Mouse (Mus musculus) lung, postnatal 4 days (tissue): ENCODE data around the gene Pamr1.

Experiments
- DNase-seq, 2 experiments: peaks; one replicate each; pipeline ENCODE4 v3.0.0; 2021

Gene Pamr1

GRCm38 (mm10) chr2:102549611-102550266, at the start of gene Pamr1:
Gene Pamr1, plus strand, starts transcription at chr2:102550012.
- peak; percentile 64 to 75 for DNase-seq

GRCm38 (mm10) chr2:102507633-102508032, 42.2 kb upstream of the Pamr1 start:
- DNase-seq: no peak

DNA sequence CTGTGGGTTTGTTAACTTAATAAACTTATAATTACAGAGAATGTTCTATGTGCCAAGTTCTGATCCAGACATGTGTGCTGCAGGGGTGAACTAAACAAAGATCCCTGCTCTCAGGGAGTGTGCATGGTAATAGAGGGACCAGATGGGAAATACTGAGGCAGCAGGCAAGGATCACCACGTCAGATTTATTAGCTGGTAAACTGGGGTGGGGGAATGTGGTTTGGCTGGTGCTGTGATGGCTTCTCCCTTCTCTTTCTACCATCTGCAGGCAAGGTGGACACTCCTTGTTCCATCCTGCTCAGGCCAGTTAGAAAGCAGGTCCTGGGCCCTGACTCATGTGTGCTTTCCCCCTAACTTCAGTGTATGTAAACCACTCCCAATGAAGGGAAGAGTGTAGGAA, 41.7 kb upstream of the Pamr1 start:
- no peak for DNase-seq

DNA sequence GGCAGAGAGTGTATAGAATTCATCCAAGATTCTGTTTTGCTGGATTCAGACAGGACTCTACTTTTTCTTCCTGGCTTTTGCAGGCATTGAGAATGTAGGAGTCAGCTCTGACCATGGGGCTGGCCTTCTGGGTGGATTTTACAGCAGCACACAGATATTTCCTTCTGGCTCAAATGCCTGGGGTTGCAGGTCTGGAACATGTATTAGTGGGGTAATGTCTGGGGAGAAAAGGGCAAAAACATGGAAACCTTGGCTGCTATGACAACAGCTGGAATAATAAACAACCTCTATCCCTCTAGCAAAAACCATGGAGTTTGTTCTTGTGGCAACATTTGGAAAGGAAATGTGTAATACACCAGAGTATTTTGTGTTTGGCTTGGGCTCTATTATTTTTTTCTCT, 29.9 kb upstream of the Pamr1 start:
- no peak for DNase-seq

DNA sequence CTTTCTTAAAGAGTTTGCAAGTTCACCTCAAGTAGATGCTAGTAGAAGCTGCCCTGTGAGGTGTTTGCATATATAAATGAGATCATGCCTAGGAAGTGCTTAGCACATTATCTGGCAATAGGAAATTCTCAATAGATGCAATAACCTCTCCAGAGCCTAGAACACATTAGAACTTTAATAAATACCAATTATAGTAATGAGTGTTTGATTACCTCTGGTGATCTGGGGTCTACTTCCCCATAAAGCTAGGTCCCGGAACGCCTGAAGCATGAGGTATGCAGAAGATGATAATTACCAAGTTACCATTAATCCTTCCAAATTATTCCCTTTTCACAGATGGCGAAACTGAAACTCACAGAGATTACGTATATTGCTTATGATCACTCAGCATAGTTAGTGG, 22.2 kb upstream of the Pamr1 start:
- DNase-seq: no peak

DNA sequence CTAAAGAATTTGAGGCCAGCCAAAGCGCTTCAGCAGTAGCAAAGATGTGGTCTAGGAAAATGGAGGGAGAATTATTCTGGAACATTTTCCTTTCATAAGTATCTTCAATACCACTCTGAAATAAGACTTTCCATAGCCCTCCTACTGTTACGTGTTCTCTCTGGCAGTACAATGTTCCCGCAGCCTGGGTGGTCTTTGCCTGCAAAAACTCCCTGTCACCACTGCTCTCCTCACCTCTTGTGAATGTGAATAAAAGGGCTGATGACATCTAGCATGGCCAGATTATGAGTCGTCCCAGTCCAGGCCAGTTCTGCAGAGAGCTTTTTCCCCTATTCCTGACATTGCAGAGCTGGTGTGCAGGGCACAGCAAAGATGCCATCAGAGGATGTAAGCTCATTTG, 16.4 kb upstream of the Pamr1 start:
- DNase-seq: no peak

DNA sequence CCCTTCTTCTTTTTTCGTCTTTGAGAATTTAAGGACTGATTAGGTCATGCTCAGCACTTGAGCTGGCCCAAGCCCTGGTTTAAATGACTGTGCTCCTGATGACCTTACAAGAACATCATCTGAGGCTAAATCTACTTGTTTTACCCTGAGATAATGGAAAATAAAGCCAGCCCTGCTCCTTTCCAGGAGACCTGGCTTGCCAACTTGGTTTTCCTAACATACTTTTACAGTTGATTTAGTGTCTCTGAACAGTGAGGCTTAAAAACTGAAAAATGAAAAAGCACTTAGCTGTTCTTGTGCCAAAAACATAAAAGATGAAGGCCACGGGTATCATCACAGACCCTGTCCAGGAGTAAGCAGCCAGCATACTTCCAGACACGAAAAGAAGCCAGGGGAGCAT, 13.0 kb upstream of the Pamr1 start:
- no peak for DNase-seq

DNA sequence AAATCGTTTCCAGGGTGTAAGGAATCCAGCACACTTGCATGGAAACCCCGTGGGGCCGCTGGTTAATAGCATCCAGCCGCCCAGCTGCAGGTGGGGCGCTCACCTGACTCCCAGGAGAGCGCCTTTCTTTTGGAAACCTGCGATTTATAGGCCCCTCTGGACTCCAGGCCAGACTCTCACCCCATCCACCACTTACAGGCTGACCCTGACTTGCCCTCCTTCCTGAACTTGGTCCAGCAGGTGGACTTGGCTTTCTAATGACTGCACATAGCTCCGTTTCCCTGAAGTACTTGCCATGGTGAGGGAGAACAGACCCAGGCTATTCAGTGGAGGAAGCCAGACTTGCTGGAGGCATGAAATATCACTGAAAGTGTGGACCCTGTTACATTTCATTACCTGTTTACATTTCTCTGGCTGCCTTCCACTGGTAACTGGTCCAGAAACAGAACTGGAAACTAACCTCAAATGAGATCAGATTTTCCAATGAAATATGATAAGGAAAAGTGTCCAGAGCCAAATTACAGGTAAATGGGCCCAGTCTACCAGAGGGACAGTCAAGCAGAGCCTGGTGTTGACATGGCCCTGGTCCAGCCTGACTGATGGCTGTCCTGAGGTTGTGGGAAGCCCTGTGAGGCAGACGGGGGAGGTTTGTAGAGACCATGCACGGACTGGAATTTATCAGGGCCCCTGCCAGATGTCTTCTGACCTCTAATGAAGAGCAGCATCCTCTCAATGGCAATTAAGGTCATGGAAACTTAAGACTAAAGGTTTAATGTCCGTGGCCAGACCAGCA, 9.2 kb upstream of the Pamr1 start:
- no peak for DNase-seq

DNA sequence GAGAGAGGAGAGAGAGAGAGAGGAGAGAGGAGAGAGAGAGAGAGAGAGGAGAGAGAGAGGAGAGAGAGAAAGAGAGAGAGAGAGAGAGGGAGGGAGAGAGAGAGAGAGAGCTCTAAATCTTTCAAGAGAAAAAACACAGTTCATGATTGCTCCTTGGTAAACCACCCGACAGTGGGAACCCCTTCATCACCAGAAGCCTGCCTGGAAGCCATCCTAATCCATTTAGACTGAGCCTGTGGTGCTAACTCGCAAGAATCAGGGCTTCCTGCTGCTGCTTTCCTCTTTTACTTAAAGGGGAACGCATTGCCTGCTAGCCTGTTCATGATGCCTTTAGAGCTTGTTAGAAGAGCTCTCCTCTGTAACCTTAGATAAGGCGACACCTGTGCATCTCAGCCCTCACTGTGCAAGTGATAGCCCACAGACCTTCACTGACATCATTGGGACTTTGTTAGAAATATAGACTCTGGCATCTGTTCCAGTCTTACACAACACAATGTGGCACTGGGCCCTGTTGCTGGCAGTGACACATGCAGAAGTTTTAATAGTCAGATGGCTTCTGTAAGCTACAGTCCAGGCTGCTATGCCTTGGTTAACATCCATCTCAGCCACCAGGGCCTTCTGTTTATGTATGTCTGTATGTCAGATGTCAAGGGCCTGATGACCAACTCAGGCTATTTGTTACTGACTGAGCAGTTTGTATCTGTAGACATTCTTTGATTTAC, 8.2 kb upstream of the Pamr1 start:
- DNase-seq: no peak

GRCm38 (mm10) chr2:102543961-102544719, 5.7 kb upstream of the Pamr1 start:
- no peak for DNase-seq

DNA sequence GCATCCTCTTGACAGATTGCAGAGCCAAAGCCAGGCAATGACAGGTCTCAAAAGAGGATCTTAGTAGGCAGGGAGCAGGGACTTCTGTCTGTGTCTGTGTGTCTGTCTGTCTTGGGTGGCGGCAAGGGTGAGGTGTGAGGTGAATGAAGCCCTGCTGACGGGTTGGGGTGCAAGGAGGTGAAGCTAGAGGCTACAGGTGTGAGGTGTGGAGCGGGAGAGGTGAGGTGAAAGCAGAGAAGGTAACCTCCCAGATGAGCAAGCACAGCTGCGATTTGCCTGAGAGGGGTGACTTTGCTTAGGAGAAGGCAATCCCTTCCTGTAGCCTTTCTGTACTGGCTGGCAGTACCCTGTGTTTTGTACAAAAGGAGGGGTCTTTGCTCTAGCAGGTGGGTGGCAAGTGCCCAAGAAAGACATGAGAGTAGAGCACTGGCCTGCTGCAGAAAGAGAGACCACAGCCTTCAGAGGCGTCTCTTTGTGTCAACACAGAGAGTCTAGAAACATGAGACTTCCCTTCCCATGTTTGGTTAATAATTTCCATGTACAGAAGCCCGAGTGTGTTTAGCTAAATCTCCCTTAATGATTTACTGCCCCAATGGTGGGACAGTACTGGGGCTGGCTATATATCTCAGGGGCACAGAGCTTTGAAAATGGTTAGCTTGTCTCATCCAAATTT, 1.2 kb downstream of the Pamr1 start:
- DNase-seq: no peak

DNA sequence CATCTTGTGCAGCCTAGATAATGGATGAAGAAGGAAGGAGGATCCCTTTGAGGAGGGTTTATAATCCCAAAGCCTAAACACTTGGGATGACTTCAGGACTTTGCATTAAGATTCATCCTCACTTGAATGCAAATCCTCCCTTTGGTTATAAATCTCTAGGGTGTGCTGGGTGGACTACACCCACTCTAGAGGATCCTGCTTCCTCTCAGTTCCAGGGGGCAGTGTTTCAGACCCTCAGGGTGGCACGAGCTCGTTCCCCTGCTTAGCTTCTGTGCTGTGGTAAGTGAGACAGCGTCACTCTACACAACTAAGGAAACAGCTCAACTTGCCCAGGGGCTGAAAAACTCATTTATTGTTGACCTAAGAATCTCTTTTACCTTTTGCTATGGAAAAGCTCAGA, 1.8 kb downstream of the Pamr1 start:
- DNase-seq: no peak

DNA sequence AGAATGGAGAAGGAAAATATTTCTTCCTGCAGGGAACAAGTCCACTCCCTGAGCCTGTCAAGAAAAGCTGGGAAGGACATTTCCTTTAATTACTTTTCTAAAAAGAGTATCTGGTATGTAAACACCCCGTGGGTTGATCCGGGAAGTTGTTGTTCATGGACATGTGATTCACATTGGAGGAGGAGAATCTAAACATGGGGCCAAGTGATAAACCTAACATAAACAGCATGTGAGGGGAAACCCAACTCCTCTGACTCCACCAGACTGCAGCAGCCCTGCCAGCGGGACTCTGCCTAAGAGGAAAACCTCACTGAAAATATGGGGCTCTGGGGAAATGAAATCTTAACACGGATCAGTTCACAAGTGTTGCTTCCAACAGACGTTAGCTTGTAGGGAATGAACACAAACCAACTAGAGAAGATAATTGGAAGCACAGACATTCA, 2.3 kb downstream of the Pamr1 start:
- peak; percentile 27 to 45 for DNase-seq

DNA sequence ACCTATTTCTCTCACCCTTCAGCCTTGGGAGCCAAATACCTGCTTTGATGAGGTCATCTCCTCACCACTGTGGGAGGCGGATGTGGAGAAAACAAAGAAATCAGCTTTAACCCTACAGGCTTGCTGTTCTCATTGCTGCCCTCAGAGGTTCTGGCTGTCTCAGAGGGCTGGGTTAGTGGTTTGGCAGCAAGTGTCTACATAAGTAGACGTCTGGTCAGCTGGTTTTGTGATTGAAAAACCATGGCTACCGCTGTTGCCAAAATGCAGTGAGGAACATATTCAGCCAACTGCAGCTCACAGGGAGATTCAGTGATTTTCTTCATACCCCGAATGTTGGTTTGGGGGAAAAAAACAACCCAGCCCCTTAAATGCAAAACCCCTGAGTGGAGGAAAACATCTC, 7.3 kb downstream of the Pamr1 start:
- DNase-seq: no peak

DNA sequence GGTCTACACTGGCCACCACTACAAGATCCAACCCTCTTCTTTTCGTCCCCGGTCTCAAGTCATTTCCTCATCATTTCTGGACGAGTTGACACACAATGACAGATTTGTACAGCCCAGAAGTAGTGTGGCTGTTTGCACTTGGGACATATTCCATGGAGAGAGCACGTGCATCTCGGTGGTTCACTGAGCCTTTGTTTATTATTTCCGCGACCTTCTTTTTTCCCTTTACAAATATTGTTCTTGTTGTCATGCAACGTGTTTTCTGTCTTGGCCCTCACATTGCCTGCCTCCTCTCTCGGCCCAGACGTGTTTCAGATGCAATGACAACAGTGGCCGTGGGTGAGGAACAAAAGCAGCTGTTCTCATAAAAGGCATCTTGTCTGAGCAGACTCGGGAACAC, 9.2 kb downstream of the Pamr1 start:
- peak; percentile 34 to 73 for DNase-seq

- DNase-seq: no peak
These were observed 14.0 kb downstream of the Pamr1 start for GRCm38 (mm10) chr2:102563848-102564247.

DNA sequence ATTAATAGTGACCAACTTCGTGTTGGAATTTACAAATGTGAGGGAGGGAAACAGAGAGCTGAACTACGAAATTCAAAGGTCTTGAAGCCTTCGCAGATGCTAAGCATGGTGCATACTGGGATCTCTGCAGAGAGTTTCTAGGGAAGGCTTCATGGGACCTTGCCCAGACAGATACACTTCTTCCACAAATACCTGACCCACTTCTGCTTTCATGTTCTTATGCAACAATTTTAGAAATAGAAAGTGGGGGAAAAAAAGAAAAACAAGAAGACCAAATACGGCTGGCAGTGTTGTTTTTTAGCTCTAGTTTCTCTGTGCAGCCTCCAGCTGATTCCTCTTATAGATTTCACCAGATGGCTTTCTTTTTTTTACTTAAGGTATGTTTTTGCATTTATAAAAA, 29.4 kb downstream of the Pamr1 start:
- no peak for DNase-seq

GRCm38 (mm10) chr2:102589977-102590376, 40.2 kb downstream of the Pamr1 start:
- DNase-seq: peak in 1 of 2 experiments; percentile 34

GRCm38 (mm10) chr2:102594535-102594934, 44.7 kb downstream of the Pamr1 start:
- no peak for DNase-seq

DNA sequence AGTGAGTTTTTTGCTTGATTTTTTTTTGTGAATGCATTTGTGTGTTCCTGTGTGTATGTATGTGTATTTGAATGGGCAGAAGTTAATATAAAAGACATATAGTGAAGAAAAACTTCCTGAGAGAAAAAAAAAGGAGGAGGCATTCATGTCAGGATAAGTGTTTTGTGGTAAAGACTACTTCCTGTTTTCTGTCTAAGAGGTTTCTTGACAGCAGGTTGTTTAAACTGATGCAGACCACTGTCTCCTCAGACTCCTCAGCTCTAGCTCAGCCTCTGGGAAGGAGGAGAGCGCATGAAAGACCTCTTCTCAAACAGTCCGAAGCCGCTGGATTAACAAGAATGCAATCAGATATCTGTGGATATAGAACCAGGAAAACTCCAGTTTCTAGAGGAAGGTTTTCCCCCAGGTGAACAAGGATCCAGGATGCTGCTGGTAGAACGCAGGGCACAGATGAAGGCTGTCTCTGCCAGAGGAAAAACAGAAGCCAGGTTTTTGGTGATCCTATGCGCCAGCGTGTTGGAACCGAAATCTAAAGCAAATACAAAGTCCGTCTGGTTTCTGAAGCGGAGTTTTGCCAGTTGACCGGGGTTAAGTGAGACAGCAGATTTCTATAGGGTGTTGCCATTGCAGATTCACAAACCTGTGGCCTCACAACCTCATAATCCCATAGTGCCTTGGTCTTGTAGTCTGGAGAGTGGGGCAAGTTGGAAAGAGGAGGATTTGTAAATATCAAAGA, 45.8 kb downstream of the Pamr1 start:
- no peak for DNase-seq

DNA sequence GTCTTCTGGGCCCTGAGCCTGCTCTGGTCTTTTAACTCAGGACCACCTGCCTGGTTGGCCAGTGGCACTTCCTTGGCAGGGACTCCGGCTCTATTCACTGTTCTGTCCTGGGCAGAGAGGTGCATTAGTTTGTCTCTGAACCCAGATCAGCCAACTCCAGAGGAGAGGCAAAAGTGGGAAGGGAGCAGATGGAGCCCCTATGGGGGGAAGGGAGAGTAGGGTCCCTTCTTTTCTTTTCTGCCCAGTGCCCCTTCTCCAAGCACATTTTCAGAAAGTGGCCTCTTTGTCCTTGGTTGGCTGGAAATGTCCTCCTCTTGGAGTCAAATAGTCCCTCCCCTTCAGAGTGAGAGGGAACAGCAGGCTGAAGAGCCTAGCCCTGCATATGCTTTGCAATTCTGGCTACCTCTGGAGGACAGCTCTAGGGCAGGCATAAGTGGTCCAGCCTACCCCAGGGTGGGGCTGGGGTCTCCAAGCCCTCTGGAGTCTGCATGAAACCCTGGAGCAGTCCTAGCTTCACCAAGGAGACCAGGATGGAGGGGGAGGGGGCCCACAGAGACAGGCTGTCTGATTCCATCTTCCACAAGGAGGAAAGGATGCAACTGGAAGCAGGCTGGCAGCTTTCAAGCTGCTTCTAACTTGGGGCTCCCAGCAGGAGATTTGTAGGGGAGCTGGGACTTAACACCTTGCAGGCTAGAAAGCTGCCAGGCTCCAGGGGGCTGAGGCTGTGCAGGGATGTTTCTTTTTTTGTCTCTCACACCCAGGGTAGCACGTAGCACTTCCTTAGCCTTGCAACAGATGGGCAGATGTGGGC, 49.3 kb downstream of the Pamr1 start:
- no peak for DNase-seq
